Mouse (Mus musculus): ENCODE measurements around the gene Kcna3. TPM values are rescaled to one million over a fixed set of nuclear protein-coding genes. Genes with fewer than 3 reads are reported as not detected.
A peak's percentile ranks its signal among the peaks of the same experiment; 100 is the strongest.

The Kcna3 gene
- polyA plus RNA-seq, 1 experiment from 2014 or later = 4.5 TPM

- DNase-seq (no peak), ATAC-seq (ENCODE audit: insufficient read depth) (no peak)
- Histone ChIP-seq H3K9me3 (ENCODE audit: low read depth, low read length) (no peaks in the 10 kb centered on the region), H3K9ac (no peak overlapping the region), H3K4me1 (ENCODE audit: insufficient read depth) (peaks cover 5% of the 10 kb centered on the region; the same call in 1 of the 2 replicates), H3K4me3 (ENCODE audit: low read depth, low read length) (peak overlapping the region; percentile 65), H3K27ac (ENCODE audit: low read depth) (no peak overlapping the region), H3K36me3 (ENCODE audit: insufficient read depth) (no peaks in the 10 kb centered on the region), H3K27me3 (ENCODE audit: insufficient read depth, low read length) (peaks cover 8% of the 10 kb centered on the region; the same call in 1 of the 2 replicates), H3K4me2 (peak overlapping the region; percentile 99)
- no peak for TF ChIP-seq CTCF (IDR thresholded peaks at IDR 0.05; ENCODE audit: low read depth)
- whole genome bisulfite sequencing = 78% methylated on average over 16 of the region's 16 CpGs
Observed at GRCm38 (mm10) chr3:107037536-107038155, 1.7 kb downstream of the Kcna3 start.

- Histone ChIP-seq H3K4me3 (ENCODE audit: low read depth, low read length) (no peak overlapping the region), H3K4me2 (peak overlapping the region; percentile 99; the same call in 1 of the 2 replicates), H3K27ac (ENCODE audit: low read depth) (no peak overlapping the region), H3K9ac (no peak overlapping the region), H3K4me1 (ENCODE audit: insufficient read depth) (peaks cover 5% of the 10 kb centered on the region; the same call in 1 of the 2 replicates), H3K36me3 (ENCODE audit: insufficient read depth) (no peaks in the 10 kb centered on the region), H3K27me3 (ENCODE audit: insufficient read depth, low read length) (peaks cover 8% of the 10 kb centered on the region; the same call in 1 of the 2 replicates), H3K9me3 (ENCODE audit: low read depth, low read length) (no peaks in the 10 kb centered on the region)
- no peak for TF ChIP-seq CTCF (IDR thresholded peaks at IDR 0.05; ENCODE audit: low read depth)
- ATAC-seq (ENCODE audit: insufficient read depth) = no peak
- DNase-seq = no peak
- WGBS = 84% methylated on average over 6 of the region's 6 CpGs
Observed at GRCm38 (mm10) chr3:107038156-107038536, 2.2 kb downstream of the Kcna3 start.

GRCm38 (mm10) chr3:107038661-107039223 is 2.8 kb downstream of the Kcna3 start:
- DNase-seq (no peak), ATAC-seq (ENCODE audit: insufficient read depth) (no peak)
- Histone ChIP-seq H3K9ac (no peak overlapping the region), H3K4me3 (ENCODE audit: low read depth, low read length) (no peak overlapping the region), H3K27ac (ENCODE audit: low read depth) (no peak overlapping the region), H3K4me1 (ENCODE audit: insufficient read depth) (peaks cover 5% of the 10 kb centered on the region; the same call in 1 of the 2 replicates), H3K9me3 (ENCODE audit: low read depth, low read length) (no peaks in the 10 kb centered on the region), H3K27me3 (ENCODE audit: insufficient read depth, low read length) (peaks cover 8% of the 10 kb centered on the region; the same call in 1 of the 2 replicates), H3K36me3 (ENCODE audit: insufficient read depth) (no peaks in the 10 kb centered on the region), H3K4me2 (peak overlapping the region; percentile 26; the same call in 1 of the 2 replicates)
- no peak for TF ChIP-seq CTCF (IDR thresholded peaks at IDR 0.05; ENCODE audit: low read depth)
- WGBS = 45% methylated on average over 10 of the region's 10 CpGs

GRCm38 (mm10) chr3:107039306-107039705 is 3.3 kb downstream of the Kcna3 start:
- H3K9ac ChIP-seq = no peak overlapping the region
- no peak overlapping the region for H3K27ac ChIP-seq (ENCODE audit: low read depth)
- H3K4me3 ChIP-seq (ENCODE audit: low read depth, low read length) = no peak overlapping the region
- peak overlapping the region; percentile 26 for H3K4me2 ChIP-seq
- ATAC-seq (ENCODE audit: insufficient read depth) (no peak), DNase-seq (no peak)
- no peak for TF ChIP-seq CTCF (IDR thresholded peaks at IDR 0.05; ENCODE audit: low read depth)
- H3K4me1 ChIP-seq (ENCODE audit: insufficient read depth) = peaks cover 3% of the 10 kb centered on the region; the same call in 1 of the 2 replicates
- no peaks in the 10 kb centered on the region for H3K36me3 ChIP-seq (ENCODE audit: insufficient read depth)
- H3K9me3 ChIP-seq (ENCODE audit: low read depth, low read length) = no peaks in the 10 kb centered on the region
- peaks cover 8% of the 10 kb centered on the region; the same call in 1 of the 2 replicates for H3K27me3 ChIP-seq (ENCODE audit: insufficient read depth, low read length)

- ATAC-seq (ENCODE audit: insufficient read depth) (no peak), DNase-seq (no peak)
- 85% methylated on average over 3 of the region's 3 CpGs for WGBS
- Histone ChIP-seq H3K4me2 (peak overlapping the region; percentile 32), H3K36me3 (ENCODE audit: insufficient read depth) (no peaks in the 10 kb centered on the region), H3K9me3 (ENCODE audit: low read depth, low read length) (no peaks in the 10 kb centered on the region), H3K27ac (ENCODE audit: low read depth) (no peak overlapping the region), H3K4me3 (ENCODE audit: low read depth, low read length) (no peak overlapping the region), H3K27me3 (ENCODE audit: insufficient read depth, low read length) (peaks cover 8% of the 10 kb centered on the region; the same call in 1 of the 2 replicates), H3K4me1 (ENCODE audit: insufficient read depth) (peaks cover 3% of the 10 kb centered on the region; the same call in 1 of the 2 replicates), H3K9ac (no peak overlapping the region)
- TF ChIP-seq CTCF (IDR thresholded peaks at IDR 0.05; ENCODE audit: low read depth) = no peak
Observed at GRCm38 (mm10) chr3:107040408-107040807, 4.4 kb downstream of the Kcna3 start.

- peaks cover 8% of the 10 kb centered on the region; the same call in 1 of the 2 replicates for H3K27me3 ChIP-seq (ENCODE audit: insufficient read depth, low read length)
- 81% methylated on average over 1 of the region's 1 CpGs for WGBS
- H3K4me1 ChIP-seq (ENCODE audit: insufficient read depth) = peaks cover 1% of the 10 kb centered on the region; the same call in 1 of the 2 replicates
- ATAC-seq (ENCODE audit: insufficient read depth) (no peak), DNase-seq (no peak)
- TF ChIP-seq CTCF (IDR thresholded peaks at IDR 0.05; ENCODE audit: low read depth) = no peak
- no peak overlapping the region for H3K4me3 ChIP-seq (ENCODE audit: low read depth, low read length)
- H3K9me3 ChIP-seq (ENCODE audit: low read depth, low read length) = no peaks in the 10 kb centered on the region
- H3K27ac ChIP-seq (ENCODE audit: low read depth) = no peak overlapping the region
- H3K9ac ChIP-seq = no peak overlapping the region
- H3K36me3 ChIP-seq (ENCODE audit: insufficient read depth) = no peaks in the 10 kb centered on the region
- H3K4me2 ChIP-seq = peak overlapping the region; percentile 21; the same call in 1 of the 2 replicates
Observed at GRCm38 (mm10) chr3:107041718-107042117, 5.7 kb downstream of the Kcna3 start.

GRCm38 (mm10) chr3:107061468-107061867 is 25.5 kb downstream of the Kcna3 start:
- H3K9ac ChIP-seq = no peak overlapping the region
- DNase-seq (no peak), ATAC-seq (ENCODE audit: insufficient read depth) (no peak)
- WGBS = 74% methylated on average over 1 of the region's 1 CpGs
- H3K4me2 ChIP-seq = no peak overlapping the region
- no peak for TF ChIP-seq CTCF (IDR thresholded peaks at IDR 0.05; ENCODE audit: low read depth)
- H3K36me3 ChIP-seq (ENCODE audit: insufficient read depth) = no peaks in the 10 kb centered on the region
- no peak overlapping the region; the same call in 1 of the 2 replicates for H3K27ac ChIP-seq (ENCODE audit: low read depth)
- no peaks in the 10 kb centered on the region for H3K27me3 ChIP-seq (ENCODE audit: insufficient read depth, low read length)
- no peak overlapping the region for H3K4me3 ChIP-seq (ENCODE audit: low read depth, low read length)
- H3K4me1 ChIP-seq (ENCODE audit: insufficient read depth) = no peaks in the 10 kb centered on the region
- no peaks in the 10 kb centered on the region for H3K9me3 ChIP-seq (ENCODE audit: low read depth, low read length)

All from lung, embryonic 14.5 days (tissue).